Mouse (Mus musculus) kidney, embryonic 14.5 days (tissue): ENCODE data around the gene D930020B18Rik. TPM values are rescaled to one million over a fixed set of nuclear protein-coding genes. Genes with fewer than 3 reads are reported as not detected.

Experiments used
- ATAC-seq: fragments of 200-750 bp; cut with Nextera tagmentation; 2 replicates; pipeline ENCODE4 v1.8.0; 2017; ENCODE audit warnings: moderate number of reproducible peaks, mild to moderate bottlenecking, moderate TSS enrichment, moderate library complexity; ENCODE audit not compliant: low FRiP score, low TSS enrichment
- H3K27ac ChIP-seq: fragments of 300-500 bp; sonication (generic); 2 replicates; pipeline ENCODE4 v1.5.1; 2014; ENCODE audit warnings: low read depth, mild to moderate bottlenecking, low read length, moderate library complexity, mixed read lengths
- H3K27me3 ChIP-seq: fragments of 300-500 bp; sonication (generic); 2 replicates; pipeline ENCODE4 v1.6.1; 2014; ENCODE audit warnings: mild to moderate bottlenecking, low read length; ENCODE audit not compliant: control insufficient read depth, insufficient read depth
- H3K36me3 ChIP-seq: fragments of 300-500 bp; sonication (generic); 2 replicates; pipeline ENCODE4 v1.6.1; 2014; ENCODE audit warnings: low read length, mixed read lengths; ENCODE audit not compliant: control insufficient read depth, insufficient read depth
- H3K4me1 ChIP-seq: fragments of 300-500 bp; sonication (generic); 2 replicates; pipeline ENCODE4 v1.6.1; 2014; ENCODE audit warnings: low read length, mixed read lengths; ENCODE audit not compliant: control insufficient read depth, insufficient read depth
- H3K4me2 ChIP-seq: fragments of 300-500 bp; sonication (generic); replicated peaks from 2 replicates; pipeline ENCODE4 v1.6.1; 2014; ENCODE audit warnings: low read depth, mild to moderate bottlenecking, low read length
- H3K4me3 ChIP-seq: fragments of 300-500 bp; sonication (generic); 2 replicates; pipeline ENCODE4 v1.5.1; 2014; ENCODE audit warnings: mild to moderate bottlenecking, low read length
- H3K9ac ChIP-seq: fragments of 300-500 bp; sonication (generic); 2 replicates; pipeline ENCODE4 v1.6.1; 2014; ENCODE audit warnings: low read depth, mild to moderate bottlenecking, low read length, moderate library complexity
- H3K9me3 ChIP-seq: fragments of 300-500 bp; sonication (generic); 2 replicates; pipeline ENCODE4 v1.6.1; 2016; ENCODE audit warnings: low read length; ENCODE audit not compliant: control insufficient read depth
- WGBS: fragments of 180-500 bp; shearing (Covaris S2); extraction: QIAGEN DNeasy Blood & Tissue Kit; methylation state at CpG from one replicate; pipeline ENCODE4 v1.1.7; 2014; 5-methylcytosine and 5-hydroxymethylcytosine counted together
- polyA plus RNA-seq: library from polyadenylated mRNA; unstranded; fragments of >200 nt; fragmentation: Nextera tagmentation; extraction: Ambion mirVana; gene quantifications from 2 replicates; pipeline ENCODE4 v1.2.1, GENCODE M21; 2014

Gene D930020B18Rik
- polyA plus RNA-seq, 1 experiment from 2014 or later = 0.50 TPM

DNA sequence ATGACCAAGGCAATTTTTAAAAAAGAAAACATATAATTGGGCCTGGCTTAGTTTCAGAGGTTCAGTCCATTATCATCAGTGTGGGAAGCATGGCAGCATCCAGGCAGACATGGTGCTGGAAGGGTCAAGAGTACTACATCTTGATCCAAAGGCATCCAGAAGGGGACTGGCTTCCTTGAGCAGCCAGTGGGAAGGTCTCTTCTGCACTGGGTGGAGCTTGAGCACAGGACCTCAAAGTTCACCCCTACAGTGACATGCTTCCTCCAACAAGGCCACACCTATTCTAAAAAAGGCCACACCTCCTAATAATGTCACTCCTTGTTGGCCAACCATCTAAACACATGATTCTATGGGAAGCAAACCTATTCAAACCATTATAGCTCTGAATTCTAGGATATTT lies 75.5 kb downstream of the D930020B18Rik start:
- no peak for ATAC-seq
- Histone ChIP-seq H3K4me3 (no peak overlapping the region), H3K27ac (no peak overlapping the region), H3K9me3 (peaks cover under 1% of the 10 kb centered on the region; the same call in 1 of the 2 replicates), H3K4me2 (no peak overlapping the region), H3K9ac (no peak overlapping the region), H3K4me1 (no peaks in the 10 kb centered on the region), H3K36me3 (no peaks in the 10 kb centered on the region), H3K27me3 (no peaks in the 10 kb centered on the region)

- Histone ChIP-seq H3K9me3 (peaks cover 6% of the 10 kb centered on the region; the same call in 1 of the 2 replicates), H3K27ac (no peak overlapping the region), H3K4me1 (no peaks in the 10 kb centered on the region), H3K27me3 (no peaks in the 10 kb centered on the region), H3K4me3 (no peak overlapping the region), H3K4me2 (no peak overlapping the region), H3K9ac (no peak overlapping the region), H3K36me3 (no peaks in the 10 kb centered on the region)
- no peak for ATAC-seq
- WGBS = 93% methylated on average over 18 of the region's 18 CpGs
These were observed 77.7 kb downstream of the D930020B18Rik start for GRCm38 (mm10) chr10:121718896-121719585.

DNA sequence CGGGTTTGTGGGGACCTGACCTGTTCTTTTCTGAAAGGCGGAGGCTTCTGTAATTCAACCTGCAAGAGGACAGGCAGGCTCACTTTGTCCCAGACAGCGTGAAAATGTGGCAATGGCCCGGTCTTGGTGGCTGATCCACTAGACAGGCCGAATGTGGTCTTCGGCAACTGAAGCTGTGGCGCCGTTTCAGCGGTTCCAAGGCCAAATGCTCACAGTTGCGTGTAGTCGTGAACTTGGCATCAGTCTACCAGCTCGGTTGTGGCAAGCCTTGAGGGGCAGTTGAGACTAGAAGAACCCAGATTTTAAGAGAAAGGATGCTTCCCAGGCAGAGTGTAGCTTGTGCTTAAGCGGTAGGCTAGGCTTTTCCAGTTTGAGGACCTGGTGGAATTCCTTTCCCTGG lies 79.3 kb downstream of the D930020B18Rik start:
- no peak for ATAC-seq
- 93% methylated on average over 13 of the region's 13 CpGs for WGBS
- H3K9ac ChIP-seq = no peak overlapping the region
- H3K4me3 ChIP-seq = no peak overlapping the region
- no peaks in the 10 kb centered on the region for H3K27me3 ChIP-seq
- no peak overlapping the region for H3K4me2 ChIP-seq
- no peak overlapping the region for H3K27ac ChIP-seq
- H3K9me3 ChIP-seq = peaks cover 6% of the 10 kb centered on the region; the same call in 1 of the 2 replicates
- no peaks in the 10 kb centered on the region for H3K4me1 ChIP-seq
- H3K36me3 ChIP-seq = no peaks in the 10 kb centered on the region

GRCm38 (mm10) chr10:121726505-121726904 lies 85.1 kb downstream of the D930020B18Rik start:
- ATAC-seq = no peak
- Histone ChIP-seq H3K4me2 (no peak overlapping the region), H3K27ac (no peak overlapping the region), H3K4me3 (no peak overlapping the region), H3K4me1 (no peaks in the 10 kb centered on the region), H3K9ac (no peak overlapping the region), H3K36me3 (no peaks in the 10 kb centered on the region), H3K9me3 (peaks cover 6% of the 10 kb centered on the region; the same call in 1 of the 2 replicates), H3K27me3 (no peaks in the 10 kb centered on the region)
- whole genome bisulfite sequencing = 84% methylated on average over 4 of the region's 4 CpGs

- peaks cover 3% of the 10 kb centered on the region; the same call in 1 of the 2 replicates for H3K9me3 ChIP-seq
- no peak for ATAC-seq
- no peak overlapping the region for H3K4me3 ChIP-seq
- H3K36me3 ChIP-seq = no peaks in the 10 kb centered on the region
- no peaks in the 10 kb centered on the region for H3K27me3 ChIP-seq
- no peaks in the 10 kb centered on the region for H3K4me1 ChIP-seq
- WGBS = 78% methylated on average over 4 of the region's 4 CpGs
- no peak overlapping the region for H3K9ac ChIP-seq
- no peak overlapping the region for H3K4me2 ChIP-seq
- H3K27ac ChIP-seq = no peak overlapping the region
These were observed 85.8 kb downstream of the D930020B18Rik start for GRCm38 (mm10) chr10:121727151-121727550.

- Histone ChIP-seq H3K27me3 (no peaks in the 10 kb centered on the region), H3K4me1 (no peaks in the 10 kb centered on the region), H3K27ac (no peak overlapping the region), H3K4me3 (no peak overlapping the region), H3K9me3 (no peaks in the 10 kb centered on the region), H3K4me2 (no peak overlapping the region), H3K9ac (no peak overlapping the region), H3K36me3 (no peaks in the 10 kb centered on the region)
- 96% methylated on average over 4 of the region's 4 CpGs for WGBS
- ATAC-seq = no peak
These were observed 86.8 kb downstream of the D930020B18Rik start for GRCm38 (mm10) chr10:121728226-121728625.

GRCm38 (mm10) chr10:121731048-121731725 lies 89.8 kb downstream of the D930020B18Rik start:
- Histone ChIP-seq H3K4me2 (no peak overlapping the region), H3K27me3 (no peaks in the 10 kb centered on the region), H3K27ac (no peak overlapping the region), H3K4me1 (no peaks in the 10 kb centered on the region), H3K9me3 (no peaks in the 10 kb centered on the region), H3K4me3 (no peak overlapping the region), H3K9ac (no peak overlapping the region), H3K36me3 (no peaks in the 10 kb centered on the region)
- no peak for ATAC-seq
- WGBS = 92% methylated on average over 8 of the region's 8 CpGs

DNA sequence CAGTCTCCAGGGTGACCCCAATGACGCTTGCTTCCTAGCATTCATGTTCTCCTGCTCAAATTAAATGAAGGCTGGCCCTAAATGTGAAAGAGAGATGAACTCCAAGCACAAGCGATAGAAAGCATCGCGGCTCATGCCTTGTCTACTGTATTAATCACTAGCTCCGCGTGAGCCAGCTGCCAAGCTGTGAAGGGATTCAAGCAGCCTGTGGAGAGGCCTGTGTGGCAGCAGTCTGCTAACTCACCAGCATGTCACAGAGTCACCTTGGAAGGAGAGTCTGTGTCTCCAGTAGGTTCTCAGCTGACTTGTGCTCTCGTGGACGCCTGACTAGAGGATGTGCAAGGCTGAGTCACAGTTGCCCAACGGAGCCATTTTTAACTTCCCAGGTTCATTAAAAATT lies 91.2 kb downstream of the D930020B18Rik start:
- Histone ChIP-seq H3K9ac (no peak overlapping the region), H3K4me3 (no peak overlapping the region), H3K27me3 (no peaks in the 10 kb centered on the region), H3K36me3 (no peaks in the 10 kb centered on the region), H3K27ac (no peak overlapping the region), H3K4me1 (no peaks in the 10 kb centered on the region), H3K4me2 (no peak overlapping the region), H3K9me3 (no peaks in the 10 kb centered on the region)
- no peak for ATAC-seq
- 92% methylated on average over 9 of the region's 9 CpGs for WGBS

DNA sequence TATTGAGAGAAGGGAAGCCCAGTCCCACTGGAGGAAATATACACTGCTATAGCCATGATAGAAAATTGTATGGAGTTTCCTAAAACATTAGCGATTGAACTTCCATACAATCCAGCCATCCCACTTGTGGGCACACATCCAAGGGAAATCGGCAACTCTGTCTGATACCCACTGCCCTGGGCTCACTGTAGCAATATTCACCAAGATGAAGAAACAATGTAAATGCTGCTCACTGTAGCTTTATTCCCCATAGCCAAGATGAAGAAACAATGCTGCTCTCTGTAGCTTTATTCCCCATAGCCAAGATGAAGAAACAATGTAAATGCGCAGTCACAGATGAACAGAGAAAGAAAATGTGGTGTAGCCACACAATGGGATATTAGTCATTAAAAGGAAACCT lies 95.9 kb downstream of the D930020B18Rik start:
- Histone ChIP-seq H3K4me1 (0 out of 2 replicates have a peak, but pooled peaks cover 3% of the 10 kb centered on the region), H3K36me3 (no peaks in the 10 kb centered on the region), H3K27me3 (no peaks in the 10 kb centered on the region), H3K4me2 (no peak overlapping the region), H3K4me3 (no peak overlapping the region), H3K9ac (no peak overlapping the region), H3K9me3 (no peaks in the 10 kb centered on the region), H3K27ac (no peak overlapping the region)
- ATAC-seq = no peak
- 90% methylated on average over 3 of the region's 3 CpGs for WGBS
